Mouse (Mus musculus) C2C12 (cell line): ENCODE data around the gene Kcnh6.

Source experiments
- CEBPB ChIP-seq: IDR thresholded peaks from one replicate; pipeline ENCODE4 v1.6.1; 2011; ENCODE audit warnings: low read depth, mild to moderate bottlenecking, control low read depth, moderate library complexity
- CTCF ChIP-seq: IDR thresholded peaks from one replicate; pipeline ENCODE4 v1.5.1; 2011; ENCODE audit not compliant: control insufficient read depth, insufficient read depth, insufficient read length
- MAX ChIP-seq: IDR thresholded peaks from one replicate; pipeline ENCODE4 v1.6.1; 2011; ENCODE audit warnings: mild to moderate bottlenecking, control low read depth
- MYOG ChIP-seq: IDR thresholded peaks from one replicate; pipeline ENCODE4 v1.6.1; 2011; ENCODE audit not compliant: control insufficient read depth, insufficient read length; ENCODE audit errors: extremely low read depth
- USF1 ChIP-seq: IDR thresholded peaks from one replicate; pipeline ENCODE4 v1.6.1; 2011; ENCODE audit warnings: low read depth, mild to moderate bottlenecking, control low read depth, moderate library complexity

DNA sequence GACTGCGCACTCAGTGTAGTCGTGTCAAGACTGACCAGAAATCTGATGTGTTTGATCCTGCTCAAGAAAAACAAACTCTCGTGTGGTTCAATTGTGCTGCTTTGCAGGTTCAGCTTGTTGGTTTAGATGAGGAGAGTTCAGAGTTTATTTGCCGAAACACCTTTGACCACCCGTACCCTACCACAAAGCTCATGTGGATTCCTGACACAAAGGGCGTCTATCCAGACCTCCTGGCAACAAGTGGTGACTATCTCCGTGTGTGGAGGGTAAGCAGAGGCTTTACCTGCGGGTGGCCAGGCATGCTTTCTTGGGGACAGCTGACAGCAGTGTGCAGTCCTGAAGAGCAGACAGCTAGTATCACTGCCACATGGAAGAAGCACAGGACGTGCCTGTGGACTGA is 38.7 kb downstream of the Kcnh6 start:
- TF ChIP-seq CTCF (no peak), MYOG (no peak), MAX (no peak), CEBPB (no peak), USF1 (no peak)
